Comparison of ENCODE assay signal across 8 mouse cellular contexts in the genomic region with DNA sequence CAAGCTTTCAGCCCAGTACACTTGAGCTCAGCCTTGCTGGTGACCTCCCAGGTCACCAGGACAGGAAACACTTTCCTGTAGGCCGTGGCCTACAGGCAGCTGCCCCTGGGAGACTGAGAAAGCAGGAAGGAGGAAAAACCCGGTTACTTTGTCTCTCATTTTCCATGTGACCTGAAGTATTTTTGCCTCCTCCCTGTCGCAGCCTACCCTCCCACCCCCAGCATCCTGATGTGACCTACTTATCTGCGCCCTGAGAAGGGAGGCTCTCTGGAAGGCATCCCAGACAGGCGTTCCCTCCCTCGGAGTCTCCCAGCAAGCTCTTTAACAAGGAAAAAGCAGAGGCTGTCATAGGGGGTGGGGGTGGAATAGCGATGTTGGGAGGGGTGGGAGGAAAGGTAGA. TPM values are rescaled to one million over a fixed set of nuclear protein-coding genes. Genes with fewer than 3 reads are reported as not detected.
DNase-seq lines count a peak whose midpoint lies in the region; ATAC-seq lines count a peak whose summit lies in the region.

No protein-coding gene starts in this region.

- H3K27ac ChIP-seq in embryonic facial prominence, embryonic 12.5 days = 0 out of 2 replicates have a peak overlapping the region, but pooled peaks have one; percentile 6
- peak overlapping the region; percentile 57 for H3K27ac ChIP-seq in heart, embryonic 12.5 days (ENCODE audit: poor library complexity, severe bottlenecking)

- peaks cover 10% of the 10 kb centered on the region; the same call in 1 of the 2 replicates for H3K4me1 ChIP-seq in embryonic facial prominence, embryonic 12.5 days
- peaks cover 50% of the 10 kb centered on the region for H3K4me1 ChIP-seq in heart, embryonic 12.5 days (replicated peaks)

- 11% methylated on average over 7 of the region's 7 CpGs for WGBS in embryonic facial prominence, embryonic 12.5 days
- WGBS in heart, embryonic 12.5 days = 6% methylated on average over 7 of the region's 7 CpGs

- peak; percentile 72 for DNase-seq in urinary bladder, postnatal 14 days (ENCODE audit: low spot score)
- no peak for DNase-seq in urinary bladder, postnatal 10 days (ENCODE audit: low spot score)
- DNase-seq in left cerebral cortex, adult 11 months (ENCODE audit: low spot score) = peak; percentile 58
- peak; percentile 45 for DNase-seq in ovary, postnatal 14 days (ENCODE audit: low spot score)
- no peak for DNase-seq in spleen, postnatal 10 days (ENCODE audit: low spot score in 2 of 2)
- no peak for DNase-seq in natural killer cell, adult 2 months (ENCODE audit: low spot score in 2 of 2)

- no peaks in the 10 kb centered on the region for H3K36me3 ChIP-seq in embryonic facial prominence, embryonic 12.5 days
- no peaks in the 10 kb centered on the region for H3K36me3 ChIP-seq in heart, embryonic 12.5 days

- no peak overlapping the region for H3K4me3 ChIP-seq in embryonic facial prominence, embryonic 12.5 days
- H3K4me3 ChIP-seq in heart, embryonic 12.5 days = no peak overlapping the region

- H3K9me3 ChIP-seq in embryonic facial prominence, embryonic 12.5 days = no peaks in the 10 kb centered on the region
- no peaks in the 10 kb centered on the region for H3K9me3 ChIP-seq in heart, embryonic 12.5 days (replicated peaks)

- H3K27me3 ChIP-seq in embryonic facial prominence, embryonic 12.5 days = no peaks in the 10 kb centered on the region
- no peaks in the 10 kb centered on the region for H3K27me3 ChIP-seq in heart, embryonic 12.5 days (replicated peaks)

- no peak overlapping the region for H3K9ac ChIP-seq in embryonic facial prominence, embryonic 12.5 days
- no peak overlapping the region for H3K9ac ChIP-seq in heart, embryonic 12.5 days

- no peak for ATAC-seq in embryonic facial prominence, embryonic 12.5 days (ENCODE audit: insufficient number of reproducible peaks, insufficient read depth, low FRiP score, low TSS enrichment)
- peak; percentile 77 for ATAC-seq in heart, embryonic 12.5 days (ENCODE audit: insufficient number of reproducible peaks, low FRiP score)

- no peak overlapping the region for H3K4me2 ChIP-seq in embryonic facial prominence, embryonic 12.5 days (replicated peaks)
- 0 out of 2 replicates have a peak overlapping the region, but pooled peaks have one; percentile 8 for H3K4me2 ChIP-seq in heart, embryonic 12.5 days

RNA-seq across cellular contexts. Expression of gene Ninj2, which starts 16.0 kb away (rescaled TPM):
- not detected in 2 replicates for polyA plus RNA-seq in embryonic facial prominence, embryonic 12.5 days (2016; fragmentation: Nextera tagmentation; extraction: Ambion mirVana)
- polyA plus RNA-seq in heart, embryonic 12.5 days (2016; fragmentation: Nextera tagmentation; extraction: Ambion mirVana) = not detected in 2 replicates

Comparison
In these comparisons a context has a peak if more than half of its experiments do, and no peak if none do; other contexts are left out.
1. DNase-seq: peak in urinary bladder, postnatal 14 days (single experiment), left cerebral cortex, adult 11 months (single experiment) and ovary, postnatal 14 days (single experiment); none in urinary bladder, postnatal 10 days (single experiment), spleen, postnatal 10 days (0 of 2) and natural killer cell, adult 2 months (0 of 2).